8 mouse cellular contexts compared by ENCODE assay signal in the genomic region with DNA sequence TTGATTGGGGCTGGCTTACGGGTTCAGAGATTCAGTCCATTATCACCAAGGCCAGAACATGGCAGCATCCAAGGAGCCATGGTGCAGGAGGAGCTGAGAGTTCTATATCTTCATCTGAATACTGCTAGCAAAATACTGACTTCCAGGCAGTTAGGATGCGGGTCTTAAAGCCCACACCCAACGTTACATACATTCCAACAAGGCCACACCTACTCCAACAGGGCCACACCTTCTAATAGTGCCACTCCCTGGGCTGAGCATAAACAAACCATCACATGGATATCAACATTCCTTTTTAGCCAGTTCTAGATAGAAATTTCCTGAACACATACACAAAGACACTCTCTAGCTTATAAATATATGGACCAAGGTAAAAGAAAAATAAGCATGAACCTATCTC. TPM values are rescaled to one million over a fixed set of nuclear protein-coding genes. Genes with fewer than 3 reads are reported as not detected.
DNase-seq lines count a peak whose midpoint lies in the region; ATAC-seq lines count a peak whose summit lies in the region.

A gene (minus strand): TSS at position 120 of the 400 bp plus-strand sequence.

- no peak within 1 kb of the TSS for H3K4me2 ChIP-seq in intestine, embryonic 15.5 days (replicated peaks)
- H3K4me2 ChIP-seq in midbrain, embryonic 15.5 days: no peak within 1 kb of the TSS

- no peaks in the 10 kb centered on the region for H3K36me3 ChIP-seq in intestine, embryonic 15.5 days
- H3K36me3 ChIP-seq in midbrain, embryonic 15.5 days (replicated peaks): no peaks in the 10 kb centered on the region

- WGBS in intestine, embryonic 15.5 days: 79% methylated on average over 3 of the region's 3 CpGs
- WGBS in midbrain, embryonic 15.5 days: 88% methylated on average over 3 of the region's 3 CpGs

- no peak within 1 kb of the TSS for H3K4me3 ChIP-seq in intestine, embryonic 15.5 days (replicated peaks)
- H3K4me3 ChIP-seq in midbrain, embryonic 15.5 days: no peak within 1 kb of the TSS

- H3K27ac ChIP-seq in intestine, embryonic 15.5 days: no peak within 1 kb of the TSS
- no peak within 1 kb of the TSS for H3K27ac ChIP-seq in midbrain, embryonic 15.5 days

- no peaks in the 10 kb centered on the region for H3K27me3 ChIP-seq in intestine, embryonic 15.5 days (replicated peaks)
- no peaks in the 10 kb centered on the region for H3K27me3 ChIP-seq in midbrain, embryonic 15.5 days (replicated peaks)

- no peaks in the 10 kb centered on the region for H3K4me1 ChIP-seq in intestine, embryonic 15.5 days (replicated peaks)
- no peaks in the 10 kb centered on the region for H3K4me1 ChIP-seq in midbrain, embryonic 15.5 days

- H3K9ac ChIP-seq in intestine, embryonic 15.5 days: no peak within 1 kb of the TSS
- no peak within 1 kb of the TSS for H3K9ac ChIP-seq in midbrain, embryonic 15.5 days

- DNase-seq in frontal cortex, adult 2 months (ENCODE audit: extremely low spot score in 1 of 2, low spot score in 1 of 2): no peak
- DNase-seq in frontal cortex, postnatal 14 days (ENCODE audit: low spot score in 2 of 2): no peak
- DNase-seq in adrenal gland, postnatal 25 days: no peak
- no peak for DNase-seq in gastrocnemius, postnatal 14 days
- DNase-seq in thymus, adult 18-20 months: no peak
- DNase-seq in Muller cell, postnatal 12 days (ENCODE audit: inconsistent ontology term): no peak

- no peaks in the 10 kb centered on the region for H3K9me3 ChIP-seq in intestine, embryonic 15.5 days
- H3K9me3 ChIP-seq in midbrain, embryonic 15.5 days: no peaks in the 10 kb centered on the region

- intact Hi-C loops in gastrocnemius, postnatal 14 days (cut with DNase I; ENCODE audit: low total_unique reads): no loop called here

- ATAC-seq in intestine, embryonic 15.5 days: no peak
- no peak for ATAC-seq in midbrain, embryonic 15.5 days (replicated peaks)

RNA-seq across cellular contexts. Expression of the gene that starts here (rescaled TPM):
- polyA plus RNA-seq in frontal cortex, adult 2 months (2012; rRNA removed): 15.5 and 17.0 TPM in 2 replicates
- total RNA-seq in adrenal gland, postnatal 25 days (2021): 48.5 and 65.1 TPM in 2 replicates
- total RNA-seq in gastrocnemius, postnatal 14 days (2021): 10 to 100 TPM; 38.1 to 44.6 TPM
- polyA plus RNA-seq in intestine, embryonic 15.5 days (2015; fragmentation: Nextera tagmentation; extraction: Ambion mirVana): 31.0 and 37.4 TPM in 2 replicates
- polyA plus RNA-seq in midbrain, embryonic 15.5 days (2015; fragmentation: Nextera tagmentation; extraction: Ambion mirVana): 15.7 and 19.3 TPM in 2 replicates
